Mouse (Mus musculus): ENCODE data around the gene Gsto2. TPM values are rescaled to one million over a fixed set of nuclear protein-coding genes. Genes with fewer than 3 reads are reported as not detected.

Gsto2 gene
- polyA plus RNA-seq, 1 experiment from 2014 or later = 1.1 TPM

GRCm38 (mm10) chr19:47914191-47914590 lies 48.9 kb downstream of the Gsto2 start:
- Histone ChIP-seq H3K27ac (ENCODE audit: low read length) (no peak overlapping the region), H3K4me2 (replicated peaks; ENCODE audit: low read depth, low read length) (no peak overlapping the region), H3K36me3 (ENCODE audit: control insufficient read depth, insufficient read depth, low read length) (no peaks in the 10 kb centered on the region), H3K27me3 (ENCODE audit: control insufficient read depth, insufficient read depth, low read length) (no peaks in the 10 kb centered on the region), H3K4me1 (ENCODE audit: control insufficient read depth, insufficient read depth, low read length) (peaks cover 38% of the 10 kb centered on the region), H3K4me3 (ENCODE audit: low read depth, low read length) (no peak overlapping the region), H3K9ac (replicated peaks; ENCODE audit: low read depth, low read length) (no peak overlapping the region), H3K9me3 (ENCODE audit: control insufficient read depth, low read depth, low read length) (no peaks in the 10 kb centered on the region)
- ATAC-seq (ENCODE audit: insufficient number of reproducible peaks, insufficient read depth, low FRiP score, low read depth) = no peak
- WGBS = 91% methylated on average over 4 of the region's 4 CpGs

GRCm38 (mm10) chr19:47915251-47915650 lies 49.9 kb downstream of the Gsto2 start:
- Histone ChIP-seq H3K4me1 (ENCODE audit: control insufficient read depth, insufficient read depth, low read length) (peaks cover 31% of the 10 kb centered on the region), H3K27ac (ENCODE audit: low read length) (no peak overlapping the region), H3K4me2 (replicated peaks; ENCODE audit: low read depth, low read length) (no peak overlapping the region), H3K4me3 (ENCODE audit: low read depth, low read length) (no peak overlapping the region), H3K9me3 (ENCODE audit: control insufficient read depth, low read depth, low read length) (no peaks in the 10 kb centered on the region), H3K9ac (replicated peaks; ENCODE audit: low read depth, low read length) (no peak overlapping the region), H3K27me3 (ENCODE audit: control insufficient read depth, insufficient read depth, low read length) (no peaks in the 10 kb centered on the region), H3K36me3 (ENCODE audit: control insufficient read depth, insufficient read depth, low read length) (no peaks in the 10 kb centered on the region)
- WGBS = 81% methylated on average over 4 of the region's 4 CpGs
- no peak for ATAC-seq (ENCODE audit: insufficient number of reproducible peaks, insufficient read depth, low FRiP score, low read depth)

- no peaks in the 10 kb centered on the region for H3K36me3 ChIP-seq (ENCODE audit: control insufficient read depth, insufficient read depth, low read length)
- WGBS = 35% methylated on average over 4 of the region's 4 CpGs
Measured at GRCm38 (mm10) chr19:47917396-47917795, 52.1 kb downstream of the Gsto2 start.

GRCm38 (mm10) chr19:47918016-47918415 lies 52.7 kb downstream of the Gsto2 start:
- no peaks in the 10 kb centered on the region for H3K36me3 ChIP-seq (ENCODE audit: control insufficient read depth, insufficient read depth, low read length)
- WGBS = 16% methylated on average over 9 of the region's 9 CpGs

More at GRCm38 (mm10) chr19:47917396-47917795, 52.1 kb downstream of the Gsto2 start:
- H3K27me3 ChIP-seq (ENCODE audit: control insufficient read depth, insufficient read depth, low read length) = no peaks in the 10 kb centered on the region
- no peak for ATAC-seq (ENCODE audit: insufficient number of reproducible peaks, insufficient read depth, low FRiP score, low read depth)
- H3K9me3 ChIP-seq (ENCODE audit: control insufficient read depth, low read depth, low read length) = no peaks in the 10 kb centered on the region
- peak overlapping the region; percentile 88; the same call in 1 of the 2 replicates for H3K4me3 ChIP-seq (ENCODE audit: low read depth, low read length)
- peaks cover 18% of the 10 kb centered on the region for H3K4me1 ChIP-seq (ENCODE audit: control insufficient read depth, insufficient read depth, low read length)
- peak overlapping the region; percentile 81 for H3K4me2 ChIP-seq (replicated peaks; ENCODE audit: low read depth, low read length)
- H3K9ac ChIP-seq (replicated peaks; ENCODE audit: low read depth, low read length) = 0 out of 2 replicates have a peak overlapping the region, but pooled peaks have one; percentile 77
- no peak overlapping the region for H3K27ac ChIP-seq (ENCODE audit: low read length)

GRCm38 (mm10) chr19:47918455-47919101 lies 53.2 kb downstream of the Gsto2 start:
- peak; percentile 20 for ATAC-seq (ENCODE audit: insufficient number of reproducible peaks, insufficient read depth, low FRiP score, low read depth)
- Histone ChIP-seq H3K27ac (ENCODE audit: low read length) (peak overlapping the region; percentile 94), H3K4me3 (ENCODE audit: low read depth, low read length) (peak overlapping the region; percentile 88), H3K4me1 (ENCODE audit: control insufficient read depth, insufficient read depth, low read length) (peaks cover 18% of the 10 kb centered on the region), H3K9ac (replicated peaks; ENCODE audit: low read depth, low read length) (peak overlapping the region; percentile 77), H3K4me2 (replicated peaks; ENCODE audit: low read depth, low read length) (peak overlapping the region; percentile 81), H3K9me3 (ENCODE audit: control insufficient read depth, low read depth, low read length) (no peaks in the 10 kb centered on the region), H3K27me3 (ENCODE audit: control insufficient read depth, insufficient read depth, low read length) (no peaks in the 10 kb centered on the region), H3K36me3 (ENCODE audit: control insufficient read depth, insufficient read depth, low read length) (no peaks in the 10 kb centered on the region)
- under 1% methylated on average over 29 of the region's 29 CpGs for WGBS

More at GRCm38 (mm10) chr19:47918016-47918415, 52.7 kb downstream of the Gsto2 start:
- Histone ChIP-seq H3K4me2 (replicated peaks; ENCODE audit: low read depth, low read length) (peak overlapping the region; percentile 81), H3K4me1 (ENCODE audit: control insufficient read depth, insufficient read depth, low read length) (peaks cover 18% of the 10 kb centered on the region), H3K9ac (replicated peaks; ENCODE audit: low read depth, low read length) (peak overlapping the region; percentile 77), H3K27me3 (ENCODE audit: control insufficient read depth, insufficient read depth, low read length) (no peaks in the 10 kb centered on the region), H3K27ac (ENCODE audit: low read length) (no peak overlapping the region), H3K4me3 (ENCODE audit: low read depth, low read length) (peak overlapping the region; percentile 88), H3K9me3 (ENCODE audit: control insufficient read depth, low read depth, low read length) (no peaks in the 10 kb centered on the region)
- no peak for ATAC-seq (ENCODE audit: insufficient number of reproducible peaks, insufficient read depth, low FRiP score, low read depth)

GRCm38 (mm10) chr19:47919126-47919965 lies 54.0 kb downstream of the Gsto2 start, which contains the start of the genes Cfap43 and Itprip:
Gene Cfap43, minus strand, starts transcription at chr19:47919287.
Gene Itprip, minus strand, starts transcription at chr19:47919299.
- peak within 1 kb of the TSS; percentile 88 for H3K4me3 ChIP-seq (ENCODE audit: low read depth, low read length)
- no peaks in the 10 kb centered on the region for H3K9me3 ChIP-seq (ENCODE audit: control insufficient read depth, low read depth, low read length)
- no peaks in the 10 kb centered on the region for H3K27me3 ChIP-seq (ENCODE audit: control insufficient read depth, insufficient read depth, low read length)
- peak within 1 kb of the TSS; percentile 81 for H3K4me2 ChIP-seq (replicated peaks; ENCODE audit: low read depth, low read length)
- H3K4me1 ChIP-seq (ENCODE audit: control insufficient read depth, insufficient read depth, low read length) = peaks cover 18% of the 10 kb centered on the region
- peak within 1 kb of the TSS; percentile 77 for H3K9ac ChIP-seq (replicated peaks; ENCODE audit: low read depth, low read length)
- 0% methylated on average over 48 of the region's 48 CpGs for WGBS
- H3K36me3 ChIP-seq (ENCODE audit: control insufficient read depth, insufficient read depth, low read length) = no peaks in the 10 kb centered on the region
- ATAC-seq (ENCODE audit: insufficient number of reproducible peaks, insufficient read depth, low FRiP score, low read depth) = peak; percentile 76
- H3K27ac ChIP-seq (ENCODE audit: low read length) = peak within 1 kb of the TSS; percentile 94

- H3K9me3 ChIP-seq (ENCODE audit: control insufficient read depth, low read depth, low read length) = no peaks in the 10 kb centered on the region
- 3% methylated on average over 8 of the region's 8 CpGs for WGBS
- peak overlapping the region; percentile 81 for H3K4me2 ChIP-seq (replicated peaks; ENCODE audit: low read depth, low read length)
- no peaks in the 10 kb centered on the region for H3K36me3 ChIP-seq (ENCODE audit: control insufficient read depth, insufficient read depth, low read length)
- H3K27me3 ChIP-seq (ENCODE audit: control insufficient read depth, insufficient read depth, low read length) = no peaks in the 10 kb centered on the region
- peaks cover 18% of the 10 kb centered on the region for H3K4me1 ChIP-seq (ENCODE audit: control insufficient read depth, insufficient read depth, low read length)
- peak overlapping the region; percentile 94 for H3K27ac ChIP-seq (ENCODE audit: low read length)
- peak; percentile 7; the same call in 1 of the 2 replicates for ATAC-seq (ENCODE audit: insufficient number of reproducible peaks, insufficient read depth, low FRiP score, low read depth)
- H3K4me3 ChIP-seq (ENCODE audit: low read depth, low read length) = peak overlapping the region; percentile 88
- peak overlapping the region; percentile 77; the same call in 1 of the 2 replicates for H3K9ac ChIP-seq (replicated peaks; ENCODE audit: low read depth, low read length)
Measured at GRCm38 (mm10) chr19:47919966-47920375, 54.6 kb downstream of the Gsto2 start.

- Histone ChIP-seq H3K36me3 (ENCODE audit: control insufficient read depth, insufficient read depth, low read length) (no peaks in the 10 kb centered on the region), H3K9me3 (ENCODE audit: control insufficient read depth, low read depth, low read length) (no peaks in the 10 kb centered on the region), H3K27ac (ENCODE audit: low read length) (no peak overlapping the region), H3K27me3 (ENCODE audit: control insufficient read depth, insufficient read depth, low read length) (no peaks in the 10 kb centered on the region), H3K4me3 (ENCODE audit: low read depth, low read length) (no peak overlapping the region), H3K4me1 (ENCODE audit: control insufficient read depth, insufficient read depth, low read length) (0 out of 2 replicates have a peak, but pooled peaks cover 6% of the 10 kb centered on the region), H3K4me2 (replicated peaks; ENCODE audit: low read depth, low read length) (no peak overlapping the region), H3K9ac (replicated peaks; ENCODE audit: low read depth, low read length) (no peak overlapping the region)
- WGBS = 78% methylated on average over 7 of the region's 7 CpGs
- no peak for ATAC-seq (ENCODE audit: insufficient number of reproducible peaks, insufficient read depth, low FRiP score, low read depth)
Measured at GRCm38 (mm10) chr19:47925819-47926218, 60.5 kb downstream of the Gsto2 start.
